ENCODE assay signal across 18 mouse cellular contexts in the genomic region with DNA sequence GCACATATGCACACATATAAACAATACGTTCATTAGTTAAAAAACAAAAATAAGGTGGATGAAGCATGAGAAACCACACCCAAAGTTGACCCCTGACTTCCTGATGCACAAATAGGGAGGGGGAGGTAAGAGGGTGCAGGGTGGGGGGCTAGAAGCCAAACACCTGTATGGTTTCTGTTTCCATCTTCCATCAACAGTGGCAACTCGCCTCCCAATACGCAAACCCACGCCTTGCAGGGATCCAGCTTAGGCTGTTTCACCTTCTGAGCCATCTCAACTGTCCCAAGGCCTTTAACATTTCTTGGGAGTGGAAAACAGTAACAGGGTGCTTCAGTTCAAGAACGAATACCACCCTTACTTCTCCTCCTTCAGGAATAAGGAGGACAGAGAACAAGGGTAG. TPM values are rescaled to one million over a fixed set of nuclear protein-coding genes. Genes with fewer than 3 reads are reported as not detected.
DNase-seq lines count a peak whose midpoint lies in the region; ATAC-seq lines count a peak whose summit lies in the region.
"Had no signal": no experiment of that assay in that cellular context is flagged by ENCODE, and none has a peak within 500 bp of the region (broad histone marks: within the 10 kb centered on the region; RNA-seq: fewer than 3 reads in every experiment).

No protein-coding gene starts in this region.

- peaks cover 74% of the 10 kb centered on the region for H3K36me3 ChIP-seq in heart, embryonic 10.5 days
- H3K36me3 ChIP-seq in midbrain, embryonic 11.5 days (ENCODE audit: control insufficient read depth, insufficient read depth, low read length), result peaks cover 16% of the 10 kb centered on the region
- peaks cover 23% of the 10 kb centered on the region for H3K36me3 ChIP-seq in midbrain, embryonic 16.5 days (ENCODE audit: control insufficient read depth, insufficient read depth, low read length)

- WGBS in heart, embryonic 10.5 days, result 95% methylated on average over 5 of the region's 5 CpGs
- WGBS in midbrain, embryonic 11.5 days, result 94% methylated on average over 5 of the region's 5 CpGs
- WGBS in midbrain, embryonic 16.5 days, result 96% methylated on average over 5 of the region's 5 CpGs

- no peak overlapping the region for H3K4me2 ChIP-seq in midbrain, embryonic 11.5 days
- H3K4me2 ChIP-seq in midbrain, embryonic 16.5 days (ENCODE audit: low read length), result no peak overlapping the region
- H3K4me2 ChIP-seq: embryonic facial prominence, embryonic 12.5 days; forebrain, embryonic 13.5 days; forebrain, embryonic 15.5 days had no signal

- no peaks in the 10 kb centered on the region for H3K4me1 ChIP-seq in heart, embryonic 10.5 days
- no peaks in the 10 kb centered on the region for H3K4me1 ChIP-seq in midbrain, embryonic 11.5 days (ENCODE audit: control insufficient read depth, insufficient read depth, low read length)
- H3K4me1 ChIP-seq in midbrain, embryonic 16.5 days (ENCODE audit: control insufficient read depth, insufficient read depth, low read length), result no peaks in the 10 kb centered on the region
- H3K4me1 ChIP-seq: embryonic facial prominence, embryonic 10.5 days; embryonic facial prominence, embryonic 12.5 days; forebrain, embryonic 13.5 days; forebrain, embryonic 15.5 days had no signal

- H3K27ac ChIP-seq in heart, embryonic 10.5 days, result no peak overlapping the region
- H3K27ac ChIP-seq in midbrain, embryonic 11.5 days (ENCODE audit: low read depth, low read length), result no peak overlapping the region
- no peak overlapping the region for H3K27ac ChIP-seq in midbrain, embryonic 16.5 days (ENCODE audit: low read length)
- H3K27ac ChIP-seq: embryonic facial prominence, embryonic 10.5 days; embryonic facial prominence, embryonic 12.5 days; forebrain, embryonic 13.5 days; forebrain, embryonic 15.5 days had no signal

- H3K9me3 ChIP-seq in heart, embryonic 10.5 days, result no peaks in the 10 kb centered on the region
- H3K9me3 ChIP-seq in midbrain, embryonic 11.5 days (ENCODE audit: control insufficient read depth, low read length), result no peaks in the 10 kb centered on the region
- no peaks in the 10 kb centered on the region for H3K9me3 ChIP-seq in midbrain, embryonic 16.5 days (replicated peaks; ENCODE audit: control insufficient read depth, low read length, poor library complexity, severe bottlenecking)
- H3K9me3 ChIP-seq: embryonic facial prominence, embryonic 10.5 days; embryonic facial prominence, embryonic 12.5 days; forebrain, embryonic 13.5 days; forebrain, embryonic 15.5 days had no signal

- no peak overlapping the region for H3K4me3 ChIP-seq in heart, embryonic 10.5 days
- no peak overlapping the region for H3K4me3 ChIP-seq in midbrain, embryonic 11.5 days (ENCODE audit: low read depth, low read length)
- H3K4me3 ChIP-seq in midbrain, embryonic 16.5 days (ENCODE audit: low read depth, low read length), result no peak overlapping the region
- H3K4me3 ChIP-seq: embryonic facial prominence, embryonic 10.5 days; embryonic facial prominence, embryonic 12.5 days; forebrain, embryonic 13.5 days; forebrain, embryonic 15.5 days had no signal

- no peak for ATAC-seq in midbrain, embryonic 11.5 days (ENCODE audit: low FRiP score)
- no peak for ATAC-seq in midbrain, embryonic 16.5 days
- ATAC-seq: forebrain, embryonic 13.5 days; forebrain, embryonic 15.5 days; forebrain, postnatal 0 days had no signal

- peak; percentile 54 for DNase-seq in heart, embryonic 10.5 days (ENCODE audit: low spot score)
- DNase-seq in heart, postnatal 25 days (ENCODE audit: low spot score), result no peak
- peak; percentile 4 for DNase-seq in midbrain, embryonic 11.5 days (ENCODE audit: low spot score, missing footprints)
- DNase-seq in right cerebral cortex, postnatal 10 days (ENCODE audit: low spot score in 2 of 2), result no peak
- DNase-seq: adrenal gland, adult 2 months; adrenal gland, postnatal 10 days; adrenal gland, postnatal 25 days; cerebellum, adult 11-12 months; cerebellum, adult 2 months; cerebellum, adult 9-10 months; cerebellum, postnatal 10 days; cerebellum, postnatal 25 days; forebrain, postnatal 0 days had no signal

- H3K27me3 ChIP-seq in heart, embryonic 10.5 days (ENCODE audit: insufficient read depth, poor library complexity, severe bottlenecking), result no peaks in the 10 kb centered on the region
- no peaks in the 10 kb centered on the region for H3K27me3 ChIP-seq in midbrain, embryonic 11.5 days (ENCODE audit: control insufficient read depth, insufficient read depth, low read length)
- no peaks in the 10 kb centered on the region for H3K27me3 ChIP-seq in midbrain, embryonic 16.5 days (ENCODE audit: control insufficient read depth, insufficient read depth, low read depth, low read length)
- H3K27me3 ChIP-seq: embryonic facial prominence, embryonic 12.5 days; forebrain, embryonic 13.5 days; forebrain, embryonic 15.5 days had no signal

- no peak overlapping the region for H3K9ac ChIP-seq in midbrain, embryonic 11.5 days (ENCODE audit: low read length)
- no peak overlapping the region for H3K9ac ChIP-seq in midbrain, embryonic 16.5 days (ENCODE audit: low read depth, low read length)
- H3K9ac ChIP-seq: embryonic facial prominence, embryonic 12.5 days; forebrain, embryonic 13.5 days; forebrain, embryonic 15.5 days; forebrain, postnatal 0 days had no signal

- intact Hi-C loops in heart, postnatal 25 days (cut with DNase I), result no loop called here

RNA-seq across cellular contexts. Expression of gene Iah1, which starts 21.0 kb away (rescaled TPM):
- polyA plus RNA-seq in heart, embryonic 10.5 days (2016; fragmentation: Nextera tagmentation; extraction: Ambion mirVana), result 38.9 and 40.8 TPM in 2 replicates
- total RNA-seq in heart, postnatal 25 days (2021), result 10 to 100 TPM; 12.6 to 15.7 TPM
- polyA plus RNA-seq in midbrain, embryonic 11.5 days (2014; fragmentation: Nextera tagmentation; extraction: Ambion mirVana), result 49.5 and 50.8 TPM in 2 replicates
- 29.2 and 32.5 TPM in 2 replicates for polyA plus RNA-seq in midbrain, embryonic 16.5 days (2015; fragmentation: Nextera tagmentation; extraction: Ambion mirVana)

RNA-seq across cellular contexts. Expression of gene Adam17, which starts 36.3 kb away (rescaled TPM):
- polyA plus RNA-seq in heart, embryonic 10.5 days (2016; fragmentation: Nextera tagmentation; extraction: Ambion mirVana), result 36.3 and 38.4 TPM in 2 replicates
- total RNA-seq in heart, postnatal 25 days (2021), result 10 to 100 TPM; 48.9 to 58.5 TPM
- polyA plus RNA-seq in midbrain, embryonic 11.5 days (2014; fragmentation: Nextera tagmentation; extraction: Ambion mirVana), result 38.8 and 39.9 TPM in 2 replicates
- polyA plus RNA-seq in midbrain, embryonic 16.5 days (2015; fragmentation: Nextera tagmentation; extraction: Ambion mirVana), result 16.0 and 17.8 TPM in 2 replicates

RNA-seq across cellular contexts. Expression of gene Itgb1bp1, which starts 51.1 kb away (rescaled TPM):
- 39.5 and 40.8 TPM in 2 replicates for polyA plus RNA-seq in heart, embryonic 10.5 days (2016; fragmentation: Nextera tagmentation; extraction: Ambion mirVana)
- 10 to 100 TPM; 40.9 to 49.7 TPM for total RNA-seq in heart, postnatal 25 days (2021)
- polyA plus RNA-seq in midbrain, embryonic 11.5 days (2014; fragmentation: Nextera tagmentation; extraction: Ambion mirVana), result 42.6 and 42.9 TPM in 2 replicates
- polyA plus RNA-seq in midbrain, embryonic 16.5 days (2015; fragmentation: Nextera tagmentation; extraction: Ambion mirVana), result 32.4 and 35.0 TPM in 2 replicates

RNA-seq across cellular contexts. Expression of gene Cpsf3, which starts 52.0 kb away (rescaled TPM):
- 91.9 and 106 TPM in 2 replicates for polyA plus RNA-seq in heart, embryonic 10.5 days (2016; fragmentation: Nextera tagmentation; extraction: Ambion mirVana)
- 10 to 100 TPM; 33.8 to 34.5 TPM for total RNA-seq in heart, postnatal 25 days (2021)
- 138 and 145 TPM in 2 replicates for polyA plus RNA-seq in midbrain, embryonic 11.5 days (2014; fragmentation: Nextera tagmentation; extraction: Ambion mirVana)
- polyA plus RNA-seq in midbrain, embryonic 16.5 days (2015; fragmentation: Nextera tagmentation; extraction: Ambion mirVana), result 89.5 and 91.3 TPM in 2 replicates

Comparison
In these comparisons a context has a peak if more than half of its experiments do, and no peak if none do; other contexts are left out.
1. DNase-seq: peak in heart, embryonic 10.5 days (single experiment) and midbrain, embryonic 11.5 days (single experiment); none in heart, postnatal 25 days (single experiment) and right cerebral cortex, postnatal 10 days (0 of 2).